25 mouse cellular contexts compared by ENCODE assay signal in genomic region chr11:115741070-115741469, GRCm38 (mm10). TPM values are rescaled to one million over a fixed set of nuclear protein-coding genes. Genes with fewer than 3 reads are reported as not detected.
DNase-seq lines count a peak whose midpoint lies in the region; ATAC-seq and TF ChIP-seq lines count a peak whose summit lies in the region.
"Had no signal": no experiment of that assay in that cellular context is flagged by ENCODE, and none has a peak within 500 bp of the region (broad histone marks: within the 10 kb centered on the region; RNA-seq: fewer than 3 reads in every experiment).

No protein-coding gene starts in this region.

- intact Hi-C loops in gastrocnemius, postnatal 14 days (cut with DNase I; ENCODE audit: low total_unique reads): no loop called here

- H3K27me3 ChIP-seq in Patski: no peaks in the 10 kb centered on the region
- H3K27me3 ChIP-seq: embryonic facial prominence, embryonic 13.5 days; heart, embryonic 12.5 days; limb, embryonic 15.5 days; midbrain, embryonic 12.5 days; neural tube, embryonic 15.5 days had no signal

- POLR2A ChIA-PET in Patski (lab: Charles Lee): no interaction called here

- no peak for ATAC-seq in Patski
- ATAC-seq: activated CD4-positive, CD25-positive, alpha-beta regulatory T cell, adult 4 months; forebrain, embryonic 14.5 days; hindbrain, postnatal 0 days; intestine, embryonic 16.5 days had no signal

- CTCF ChIA-PET in Patski (lab: Charles Lee): no interaction called here

- in situ Hi-C loops in Patski (cut with MboI; ENCODE audit: low pct_unique_long_range_greater_than_20kb): loop anchor here (10.0 kb wide), 1 partner anchor 124 kb away; no protein-coding TSS in a partner anchor

- peak; percentile 31 to 48 for DNase-seq in lung, adult 18-20 months
- DNase-seq in lung, postnatal 14 days: no peak
- DNase-seq in Patski (ENCODE audit: low read depth, low spot score): no peak
- DNase-seq in fat pad, adult 2 months (ENCODE audit: extremely low read depth, low read depth, low spot score): peak; percentile 61
- DNase-seq in kidney, postnatal 25 days: peak; percentile 49 to 72
- no peak for DNase-seq in gastrocnemius, postnatal 14 days
- no peak for DNase-seq in gastrocnemius, postnatal 10 days
- DNase-seq: adrenal gland, postnatal 10 days; cerebellum, adult 18-20 months; cerebellum, postnatal 25 days; embryo, embryonic 11 days; heart, adult 18-20 months; heart, postnatal 10 days; right cerebral cortex, adult 18-20 months; right cerebral cortex, postnatal 4 days; thymus, postnatal 36 days had no signal

- TF ChIP-seq CTCF in Patski (IDR thresholded peaks at IDR 0.05): peak; percentile 26

RNA-seq across cellular contexts. Expression of gene Tmem94, which starts 24.2 kb away (rescaled TPM):
- 44.3 TPM for polyA plus RNA-seq in Patski (2021)
- total RNA-seq in gastrocnemius, postnatal 14 days (2021): 10 to 100 TPM; 52.7 to 61.5 TPM
- total RNA-seq in gastrocnemius, postnatal 10 days (2021): 10 to 100 TPM; 55.6 to 60.0 TPM

RNA-seq across cellular contexts. Expression of gene Grb2, which starts 32.7 kb away (rescaled TPM):
- 99.5 TPM for polyA plus RNA-seq in Patski (2021)
- total RNA-seq in gastrocnemius, postnatal 14 days (2021): 10 to 100 TPM; 76.5 to 93.9 TPM
- total RNA-seq in gastrocnemius, postnatal 10 days (2021): 10 to 100 TPM; 93.7 to 95.9 TPM

Comparison
In these comparisons a context has a peak if more than half of its experiments do, and no peak if none do; other contexts are left out.
1. DNase-seq: peak in lung, adult 18-20 months (2 of 2), fat pad, adult 2 months (single experiment) and kidney, postnatal 25 days (2 of 2); none in lung, postnatal 14 days (single experiment), Patski (single experiment), gastrocnemius, postnatal 14 days (single experiment) and gastrocnemius, postnatal 10 days (single experiment).